Mouse (Mus musculus): ENCODE results near the gene Znhit2. TPM values are rescaled to one million over a fixed set of nuclear protein-coding genes. Genes with fewer than 3 reads are reported as not detected.

Znhit2 gene
- polyA plus RNA-seq, 1 experiment from 2014 or later, result 31.5 TPM

DNA sequence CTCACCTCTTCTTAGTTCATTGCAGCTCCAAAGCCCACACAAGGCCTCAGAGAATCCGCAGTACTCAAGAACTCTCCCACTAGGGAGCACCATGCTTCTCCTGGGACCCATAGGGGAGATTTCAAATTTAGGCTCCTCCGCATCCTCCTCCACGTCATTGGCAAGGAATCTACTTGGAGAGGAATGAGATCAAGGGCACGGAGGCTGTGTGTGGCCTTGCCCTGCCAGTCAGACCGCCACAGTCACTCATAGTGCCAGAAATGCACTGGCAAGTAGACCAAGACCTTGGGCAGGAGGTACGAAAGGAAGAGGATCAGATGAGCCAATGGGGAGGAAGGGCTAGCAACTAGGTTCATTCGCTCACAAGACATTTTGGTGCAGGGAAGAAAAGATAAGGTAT is 37.1 kb upstream of the Znhit2 start:
- 85% methylated on average over 7 of the region's 7 CpGs for WGBS
- H3K4me2 ChIP-seq (ENCODE audit: low read length), result no peak overlapping the region
- H3K27me3 ChIP-seq (replicated peaks; ENCODE audit: control insufficient read depth, insufficient read depth, low read length), result no peaks in the 10 kb centered on the region
- H3K4me1 ChIP-seq (ENCODE audit: control insufficient read depth, insufficient read depth, low read depth, low read length), result no peaks in the 10 kb centered on the region
- H3K27ac ChIP-seq (ENCODE audit: low read depth, low read length), result no peak overlapping the region
- no peak overlapping the region for H3K4me3 ChIP-seq (ENCODE audit: low read length)
- H3K9me3 ChIP-seq (ENCODE audit: control insufficient read depth, low read length), result no peaks in the 10 kb centered on the region
- H3K9ac ChIP-seq (ENCODE audit: low read depth, low read length), result no peak overlapping the region
- H3K36me3 ChIP-seq (ENCODE audit: control insufficient read depth, insufficient read depth, low read length), result no peaks in the 10 kb centered on the region
- no peak for ATAC-seq

- no peak overlapping the region for H3K4me3 ChIP-seq (ENCODE audit: low read length)
- H3K9me3 ChIP-seq (ENCODE audit: control insufficient read depth, low read length), result no peaks in the 10 kb centered on the region
- H3K27me3 ChIP-seq (replicated peaks; ENCODE audit: control insufficient read depth, insufficient read depth, low read length), result no peaks in the 10 kb centered on the region
- no peak for ATAC-seq
- no peak overlapping the region for H3K27ac ChIP-seq (ENCODE audit: low read depth, low read length)
- H3K4me1 ChIP-seq (ENCODE audit: control insufficient read depth, insufficient read depth, low read depth, low read length), result no peaks in the 10 kb centered on the region
- no peak overlapping the region for H3K9ac ChIP-seq (ENCODE audit: low read depth, low read length)
- no peaks in the 10 kb centered on the region for H3K36me3 ChIP-seq (ENCODE audit: control insufficient read depth, insufficient read depth, low read length)
- 84% methylated on average over 6 of the region's 6 CpGs for WGBS
- no peak overlapping the region for H3K4me2 ChIP-seq (ENCODE audit: low read length)
Observed at GRCm38 (mm10) chr19:6028991-6029390, 32.0 kb upstream of the Znhit2 start.

DNA sequence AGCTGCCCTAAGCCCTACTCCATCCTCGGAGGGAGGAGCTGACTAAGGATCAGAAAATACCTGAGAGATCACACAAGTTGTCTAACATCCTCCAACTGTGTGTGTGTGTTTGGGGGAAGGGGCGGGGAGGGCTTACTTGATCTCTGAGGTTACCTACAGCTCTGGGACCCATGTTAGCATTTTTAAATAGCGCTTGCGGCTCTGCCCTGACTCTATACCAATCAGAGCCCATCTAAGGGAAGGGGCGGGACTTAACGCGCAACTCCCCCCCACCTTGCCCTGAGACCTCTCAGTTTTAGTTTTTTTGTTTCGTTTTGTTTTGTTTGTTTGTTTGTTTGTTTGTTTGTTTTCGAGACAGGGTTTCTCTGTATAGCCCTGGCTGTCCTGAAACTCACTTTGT is 31.6 kb upstream of the Znhit2 start:
- no peak for ATAC-seq
- 85% methylated on average over 9 of the region's 9 CpGs for WGBS
- no peaks in the 10 kb centered on the region for H3K4me1 ChIP-seq (ENCODE audit: control insufficient read depth, insufficient read depth, low read depth, low read length)

DNA sequence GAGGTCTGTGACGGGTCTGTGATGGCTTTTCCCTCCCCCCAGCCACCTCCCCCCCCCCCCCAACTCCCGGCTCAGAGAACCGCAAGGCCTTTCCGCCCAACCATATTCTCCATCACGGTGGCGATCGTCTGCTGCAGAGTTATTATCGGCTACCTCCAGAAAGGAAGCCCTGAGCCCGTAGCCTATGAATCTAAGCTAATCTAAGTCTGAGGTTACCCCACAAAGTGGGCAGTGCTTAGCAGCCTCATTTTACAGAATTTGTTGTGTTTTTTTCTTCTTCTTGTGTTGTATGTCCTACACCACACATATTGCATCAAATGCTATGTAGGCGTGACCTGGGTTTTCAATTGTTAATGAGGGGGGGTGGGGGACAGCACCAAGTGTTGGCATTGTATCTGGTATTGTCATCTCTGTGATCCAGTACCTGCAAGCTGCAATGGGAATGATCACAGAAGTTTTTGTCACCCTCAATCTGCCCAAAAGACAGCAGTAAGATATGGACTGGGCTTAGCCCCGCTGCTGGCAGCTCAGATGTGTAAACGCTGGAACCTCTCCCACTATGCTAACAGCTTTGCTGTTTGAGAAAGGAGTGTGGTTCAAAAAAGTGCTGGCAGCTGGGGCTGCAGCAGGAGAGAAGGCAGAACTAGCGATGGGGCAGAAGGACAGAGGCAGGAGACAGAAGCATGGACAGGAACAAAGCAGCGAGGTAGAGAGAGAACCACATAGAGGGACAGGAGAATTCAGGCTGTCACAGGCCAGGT is 30.3 kb upstream of the Znhit2 start:
- H3K4me1 ChIP-seq (ENCODE audit: control insufficient read depth, insufficient read depth, low read depth, low read length), result no peaks in the 10 kb centered on the region
- no peak overlapping the region for H3K4me2 ChIP-seq (ENCODE audit: low read length)
- WGBS, result 74% methylated on average over 14 of the region's 14 CpGs
- H3K27ac ChIP-seq (ENCODE audit: low read depth, low read length), result no peak overlapping the region
- H3K9ac ChIP-seq (ENCODE audit: low read depth, low read length), result no peak overlapping the region
- no peaks in the 10 kb centered on the region for H3K36me3 ChIP-seq (ENCODE audit: control insufficient read depth, insufficient read depth, low read length)
- ATAC-seq, result no peak
- no peaks in the 10 kb centered on the region for H3K9me3 ChIP-seq (ENCODE audit: control insufficient read depth, low read length)
- no peaks in the 10 kb centered on the region for H3K27me3 ChIP-seq (replicated peaks; ENCODE audit: control insufficient read depth, insufficient read depth, low read length)
- no peak overlapping the region for H3K4me3 ChIP-seq (ENCODE audit: low read length)

More for the DNA sequence above, 31.6 kb upstream of the Znhit2 start:
- Histone ChIP-seq H3K9me3 (ENCODE audit: control insufficient read depth, low read length) (no peaks in the 10 kb centered on the region), H3K9ac (ENCODE audit: low read depth, low read length) (no peak overlapping the region), H3K4me3 (ENCODE audit: low read length) (no peak overlapping the region), H3K27ac (ENCODE audit: low read depth, low read length) (no peak overlapping the region), H3K27me3 (replicated peaks; ENCODE audit: control insufficient read depth, insufficient read depth, low read length) (no peaks in the 10 kb centered on the region), H3K4me2 (ENCODE audit: low read length) (no peak overlapping the region), H3K36me3 (ENCODE audit: control insufficient read depth, insufficient read depth, low read length) (no peaks in the 10 kb centered on the region)

GRCm38 (mm10) chr19:6035966-6036585 is 24.9 kb upstream of the Znhit2 start:
- no peaks in the 10 kb centered on the region for H3K4me1 ChIP-seq (ENCODE audit: control insufficient read depth, insufficient read depth, low read depth, low read length)
- H3K36me3 ChIP-seq (ENCODE audit: control insufficient read depth, insufficient read depth, low read length), result no peaks in the 10 kb centered on the region
- H3K27me3 ChIP-seq (replicated peaks; ENCODE audit: control insufficient read depth, insufficient read depth, low read length), result no peaks in the 10 kb centered on the region
- 83% methylated on average over 9 of the region's 9 CpGs for WGBS
- no peak for ATAC-seq
- no peak overlapping the region for H3K4me3 ChIP-seq (ENCODE audit: low read length)
- no peak overlapping the region for H3K4me2 ChIP-seq (ENCODE audit: low read length)
- H3K9me3 ChIP-seq (ENCODE audit: control insufficient read depth, low read length), result no peaks in the 10 kb centered on the region
- H3K9ac ChIP-seq (ENCODE audit: low read depth, low read length), result no peak overlapping the region
- H3K27ac ChIP-seq (ENCODE audit: low read depth, low read length), result no peak overlapping the region

DNA sequence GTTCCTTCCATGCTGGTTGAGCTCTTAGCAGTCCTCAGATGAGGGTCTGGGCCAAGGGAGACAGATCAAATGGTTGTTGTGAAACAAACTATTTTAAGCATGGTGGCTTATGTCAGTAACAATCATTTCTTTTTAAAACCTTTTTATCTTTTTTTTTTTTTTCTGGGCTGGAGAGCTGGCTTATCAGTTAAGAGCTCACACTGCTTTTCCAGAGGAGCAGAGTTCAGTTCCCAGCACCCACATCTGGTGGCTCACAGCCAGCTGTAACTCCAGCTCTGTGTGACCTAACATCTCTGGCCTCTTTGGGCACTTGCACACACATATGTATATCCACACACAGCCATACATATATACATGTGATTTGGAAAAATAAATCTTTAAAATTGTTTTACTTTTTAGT is 23.3 kb upstream of the Znhit2 start:
- no peak overlapping the region for H3K9ac ChIP-seq (ENCODE audit: low read depth, low read length)
- H3K9me3 ChIP-seq (ENCODE audit: control insufficient read depth, low read length), result no peaks in the 10 kb centered on the region
- no peak for ATAC-seq
- no peaks in the 10 kb centered on the region for H3K4me1 ChIP-seq (ENCODE audit: control insufficient read depth, insufficient read depth, low read depth, low read length)
- H3K36me3 ChIP-seq (ENCODE audit: control insufficient read depth, insufficient read depth, low read length), result no peaks in the 10 kb centered on the region
- H3K27me3 ChIP-seq (replicated peaks; ENCODE audit: control insufficient read depth, insufficient read depth, low read length), result no peaks in the 10 kb centered on the region
- no peak overlapping the region for H3K4me2 ChIP-seq (ENCODE audit: low read length)
- no peak overlapping the region for H3K27ac ChIP-seq (ENCODE audit: low read depth, low read length)
- H3K4me3 ChIP-seq (ENCODE audit: low read length), result no peak overlapping the region

DNA sequence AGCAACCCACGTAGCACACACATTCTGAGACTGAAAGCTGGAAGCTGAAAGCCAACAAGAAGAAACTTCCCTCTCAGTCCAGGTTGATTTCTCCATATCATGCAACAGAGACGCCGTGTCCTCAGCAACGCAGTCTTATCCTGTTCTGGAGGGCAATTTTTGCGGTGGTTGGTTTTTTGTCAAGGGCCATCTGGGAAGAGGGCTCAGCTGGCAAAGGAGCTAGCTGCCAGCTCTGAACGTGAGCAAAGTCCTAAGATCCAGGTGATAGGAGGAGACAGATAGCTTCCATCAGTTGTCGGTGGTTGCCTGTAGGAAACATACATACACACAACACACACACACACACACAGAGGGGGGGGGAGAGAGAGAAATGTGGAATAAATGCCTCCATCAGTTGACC is 22.7 kb upstream of the Znhit2 start:
- Histone ChIP-seq H3K4me3 (ENCODE audit: low read length) (no peak overlapping the region), H3K4me1 (ENCODE audit: control insufficient read depth, insufficient read depth, low read depth, low read length) (no peaks in the 10 kb centered on the region), H3K9me3 (ENCODE audit: control insufficient read depth, low read length) (no peaks in the 10 kb centered on the region), H3K4me2 (ENCODE audit: low read length) (no peak overlapping the region), H3K27ac (ENCODE audit: low read depth, low read length) (no peak overlapping the region), H3K36me3 (ENCODE audit: control insufficient read depth, insufficient read depth, low read length) (no peaks in the 10 kb centered on the region), H3K27me3 (replicated peaks; ENCODE audit: control insufficient read depth, insufficient read depth, low read length) (no peaks in the 10 kb centered on the region), H3K9ac (ENCODE audit: low read depth, low read length) (no peak overlapping the region; the same call in 1 of the 2 replicates)
- no peak for ATAC-seq
- WGBS, result 78% methylated on average over 7 of the region's 7 CpGs

DNA sequence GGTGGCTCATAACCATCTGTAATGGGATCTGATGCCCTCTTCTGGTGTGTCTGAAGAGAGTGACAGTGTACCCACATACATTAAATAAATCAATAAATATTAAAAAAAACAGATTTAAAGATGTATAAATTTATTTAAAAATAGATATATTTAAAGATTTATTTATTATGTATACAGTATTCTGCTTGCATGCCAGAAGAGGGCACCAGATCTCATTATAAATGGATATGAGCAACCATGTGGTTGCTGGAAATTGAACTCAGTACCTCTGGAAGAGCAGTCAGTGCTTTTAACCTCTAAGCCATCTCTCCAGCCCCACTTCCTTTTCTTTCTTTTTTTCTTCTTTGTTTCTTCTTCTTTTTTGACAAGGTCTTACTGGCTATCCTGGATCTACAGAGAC is 21.0 kb upstream of the Znhit2 start:
- no peaks in the 10 kb centered on the region for H3K9me3 ChIP-seq (ENCODE audit: control insufficient read depth, low read length)
- H3K27ac ChIP-seq (ENCODE audit: low read depth, low read length), result no peak overlapping the region
- no peak overlapping the region for H3K9ac ChIP-seq (ENCODE audit: low read depth, low read length)
- no peak overlapping the region for H3K4me2 ChIP-seq (ENCODE audit: low read length)
- no peak for ATAC-seq
- no peaks in the 10 kb centered on the region for H3K36me3 ChIP-seq (ENCODE audit: control insufficient read depth, insufficient read depth, low read length)
- H3K27me3 ChIP-seq (replicated peaks; ENCODE audit: control insufficient read depth, insufficient read depth, low read length), result no peaks in the 10 kb centered on the region
- H3K4me3 ChIP-seq (ENCODE audit: low read length), result no peak overlapping the region
- H3K4me1 ChIP-seq (ENCODE audit: control insufficient read depth, insufficient read depth, low read depth, low read length), result peaks cover 1% of the 10 kb centered on the region

- Histone ChIP-seq H3K27me3 (replicated peaks; ENCODE audit: control insufficient read depth, insufficient read depth, low read length) (no peaks in the 10 kb centered on the region), H3K4me3 (ENCODE audit: low read length) (no peak overlapping the region), H3K9me3 (ENCODE audit: control insufficient read depth, low read length) (no peaks in the 10 kb centered on the region), H3K4me1 (ENCODE audit: control insufficient read depth, insufficient read depth, low read depth, low read length) (peaks cover 7% of the 10 kb centered on the region), H3K36me3 (ENCODE audit: control insufficient read depth, insufficient read depth, low read length) (no peaks in the 10 kb centered on the region), H3K9ac (ENCODE audit: low read depth, low read length) (no peak overlapping the region), H3K27ac (ENCODE audit: low read depth, low read length) (no peak overlapping the region), H3K4me2 (ENCODE audit: low read length) (no peak overlapping the region)
- no peak for ATAC-seq
- 66% methylated on average over 9 of the region's 9 CpGs for WGBS
Observed at GRCm38 (mm10) chr19:6042293-6042692, 18.7 kb upstream of the Znhit2 start.
